Mouse (Mus musculus) testis, adult 2 months (tissue): Measurements from ENCODE around the gene Adgrf1.

Experiments
- CTCF ChIP-seq: fragments of 200-500 bp; IDR thresholded peaks from 2 replicates; pipeline ENCODE4 v1.5.1; 2012; ENCODE audit warnings: low read depth, mild to moderate bottlenecking, inconsistent platforms, low read length, moderate library complexity; ENCODE audit not compliant: control insufficient read depth, insufficient read depth, insufficient replicate concordance
- POLR2A ChIP-seq: fragments of 200-500 bp; IDR thresholded peaks from 2 replicates; pipeline ENCODE4 v1.6.1; 2012; ENCODE audit warnings: low read depth, mild to moderate bottlenecking, inconsistent platforms, low read length, moderate library complexity; ENCODE audit not compliant: control insufficient read depth

DNA sequence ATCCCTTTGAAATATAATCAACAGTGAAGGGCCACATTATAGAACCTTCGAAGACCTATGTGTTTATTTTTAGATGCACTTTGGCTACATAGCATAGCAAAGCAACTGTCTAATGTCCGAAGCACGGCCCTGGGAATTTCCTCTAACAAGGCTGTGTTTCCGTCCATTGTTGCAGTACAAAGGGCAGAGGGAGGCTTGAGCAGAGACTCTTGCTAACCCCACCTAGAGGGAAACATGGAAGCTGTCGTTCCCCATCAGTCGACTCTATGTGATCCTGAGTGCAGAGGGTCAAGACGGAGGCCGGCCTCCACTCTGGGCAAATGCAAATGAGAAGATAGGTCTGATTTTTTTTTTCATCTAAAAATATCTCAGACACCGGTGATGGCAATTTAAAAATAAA lies 96.4 kb downstream of the Adgrf1 start:
- no peak for TF ChIP-seq CTCF
- no peak for TF ChIP-seq POLR2A
